Mouse (Mus musculus) liver, postnatal 0 days (tissue): ENCODE data around the gene Ttf1. TPM values are rescaled to one million over a fixed set of nuclear protein-coding genes. Genes with fewer than 3 reads are reported as not detected.

ENCODE experiments used
- ATAC-seq: fragments of 200-750 bp; cut with Nextera tagmentation; 2 replicates; pipeline ENCODE4 v1.8.0; 2017; ENCODE audit warnings: mild to moderate bottlenecking, moderate library complexity
- DNase-seq: peaks from one replicate; pipeline ENCODE4 v3.0.0-alpha.2; 2016
- H3K27ac ChIP-seq: fragments of 300-500 bp; sonication (generic); 2 replicates; pipeline ENCODE4 v1.5.1; 2014; ENCODE audit warnings: antibody characterized with exemption, moderate library complexity, mild to moderate bottlenecking, low read depth
- H3K27me3 ChIP-seq: fragments of 300-500 bp; sonication (generic); 2 replicates; pipeline ENCODE4 v1.6.1; 2014; ENCODE audit warnings: low read length, control low read depth, mixed read lengths; ENCODE audit not compliant: insufficient read depth
- H3K36me3 ChIP-seq: fragments of 300-500 bp; sonication (generic); replicated peaks from 2 replicates; pipeline ENCODE4 v1.6.1; 2014; ENCODE audit warnings: mild to moderate bottlenecking, control low read depth, low read length, moderate library complexity, mixed read lengths; ENCODE audit not compliant: insufficient read depth
- H3K4me1 ChIP-seq: fragments of 300-500 bp; sonication (generic); 2 replicates; pipeline ENCODE4 v1.6.1; 2014; ENCODE audit warnings: antibody characterized with exemption, mild to moderate bottlenecking, control low read depth; ENCODE audit not compliant: insufficient read depth
- H3K4me2 ChIP-seq: fragments of 300-500 bp; sonication (generic); 2 replicates; pipeline ENCODE4 v1.6.1; 2014; ENCODE audit warnings: low read depth, mild to moderate bottlenecking, low read length, moderate library complexity, mixed read lengths
- H3K4me3 ChIP-seq: fragments of 300-500 bp; sonication (generic); 2 replicates; pipeline ENCODE4 v1.5.1; 2014; ENCODE audit warnings: low read depth, low read length
- H3K9ac ChIP-seq: fragments of 300-500 bp; sonication (generic); replicated peaks from 2 replicates; pipeline ENCODE4 v1.6.1; 2014; ENCODE audit warnings: mild to moderate bottlenecking, moderate library complexity
- H3K9me3 ChIP-seq: fragments of 300-500 bp; sonication (generic); 2 replicates; pipeline ENCODE4 v1.6.1; 2016; ENCODE audit warnings: mild to moderate bottlenecking, control low read depth, low read length, mixed read lengths
- CTCF ChIP-seq: sonication (generic); IDR thresholded peaks from 2 replicates; pipeline ENCODE4 v1.5.1; 2016; ENCODE audit warnings: antibody characterized with exemption, low read depth
- EP300 ChIP-seq: IDR thresholded peaks from 2 replicates; pipeline ENCODE4 v1.6.1; 2016; ENCODE audit warnings: antibody characterized with exemption, low read depth, mild to moderate bottlenecking
- WGBS: fragments of 180-500 bp; shearing (Covaris S2); extraction: QIAGEN DNeasy Blood & Tissue Kit; methylation state at CpG from one replicate; pipeline ENCODE4 v1.1.7; 2014; ENCODE audit not compliant: insufficient replicate concordance; 5-methylcytosine and 5-hydroxymethylcytosine counted together
- polyA plus RNA-seq: library from polyadenylated mRNA; unstranded; fragments of >200 nt; fragmentation: Nextera tagmentation; extraction: Ambion mirVana; gene quantifications from 2 replicates; pipeline ENCODE4 v1.2.1, GENCODE M21; 2015

Gene Ttf1
- polyA plus RNA-seq, 1 experiment from 2014 or later, result 3.0 TPM

- no peak overlapping the region for H3K9ac ChIP-seq
- H3K27ac ChIP-seq, result no peak overlapping the region
- no peak for DNase-seq
- H3K4me1 ChIP-seq, result no peaks in the 10 kb centered on the region
- 42% methylated on average over 18 of the region's 18 CpGs for WGBS
- ATAC-seq, result no peak
- no peak overlapping the region for H3K4me3 ChIP-seq
- no peaks in the 10 kb centered on the region for H3K9me3 ChIP-seq
- TF ChIP-seq EP300 (no peak), CTCF (no peak)
- no peaks in the 10 kb centered on the region for H3K36me3 ChIP-seq
- no peak overlapping the region for H3K4me2 ChIP-seq
- H3K27me3 ChIP-seq, result no peaks in the 10 kb centered on the region; the same call in 1 of the 2 replicates
Observed at GRCm38 (mm10) chr2:29040594-29041476, 19.2 kb upstream of the Ttf1 start.

GRCm38 (mm10) chr2:29041477-29041768, 18.6 kb upstream of the Ttf1 start:
- ATAC-seq, result no peak
- TF ChIP-seq CTCF (no peak), EP300 (no peak)
- Histone ChIP-seq H3K4me1 (no peaks in the 10 kb centered on the region), H3K27ac (no peak overlapping the region), H3K9me3 (no peaks in the 10 kb centered on the region), H3K27me3 (no peaks in the 10 kb centered on the region; the same call in 1 of the 2 replicates), H3K9ac (no peak overlapping the region), H3K36me3 (no peaks in the 10 kb centered on the region), H3K4me2 (no peak overlapping the region), H3K4me3 (no peak overlapping the region)
- 43% methylated on average over 8 of the region's 8 CpGs for WGBS
- no peak for DNase-seq

DNA sequence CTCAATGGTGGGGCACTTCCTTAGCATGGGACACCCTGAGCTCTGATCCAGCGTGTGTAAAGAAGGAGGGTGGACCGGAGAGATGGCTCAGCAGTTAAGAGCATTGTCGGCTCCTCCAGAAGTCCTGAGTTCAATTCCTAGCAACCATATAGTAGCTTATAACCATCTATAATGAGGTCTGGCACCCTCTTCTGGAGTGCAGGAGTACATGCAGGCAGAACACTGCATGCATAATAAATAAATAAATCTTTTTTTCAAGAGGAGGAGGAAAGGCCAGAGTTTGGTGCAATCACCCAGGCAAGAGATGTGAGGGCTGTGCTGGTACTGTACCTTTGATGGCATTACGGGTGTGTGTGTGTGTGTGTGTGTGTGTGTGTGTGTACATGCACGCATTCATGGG, 17.9 kb upstream of the Ttf1 start:
- no peaks in the 10 kb centered on the region for H3K9me3 ChIP-seq
- H3K4me3 ChIP-seq, result no peak overlapping the region
- ATAC-seq (no peak), DNase-seq (no peak)
- H3K27ac ChIP-seq, result no peak overlapping the region
- no peaks in the 10 kb centered on the region; the same call in 1 of the 2 replicates for H3K27me3 ChIP-seq
- no peaks in the 10 kb centered on the region for H3K36me3 ChIP-seq
- no peak overlapping the region for H3K4me2 ChIP-seq
- 76% methylated on average over 5 of the region's 5 CpGs for WGBS
- no peak overlapping the region for H3K9ac ChIP-seq
- no peaks in the 10 kb centered on the region for H3K4me1 ChIP-seq
- TF ChIP-seq EP300, result no peak
- TF ChIP-seq CTCF, result peak; percentile 31

- H3K9ac ChIP-seq, result no peak overlapping the region
- DNase-seq, result no peak
- no peaks in the 10 kb centered on the region for H3K27me3 ChIP-seq
- WGBS, result 69% methylated on average over 16 of the region's 16 CpGs
- H3K36me3 ChIP-seq, result no peaks in the 10 kb centered on the region
- no peaks in the 10 kb centered on the region for H3K9me3 ChIP-seq
- no peak overlapping the region for H3K4me2 ChIP-seq
- peaks cover 3% of the 10 kb centered on the region; the same call in 1 of the 2 replicates for H3K4me1 ChIP-seq
- H3K4me3 ChIP-seq, result no peak overlapping the region
- ATAC-seq, result no peak
- no peak overlapping the region for H3K27ac ChIP-seq
- TF ChIP-seq CTCF (no peak), EP300 (no peak)
Observed at GRCm38 (mm10) chr2:29046151-29046550, 13.9 kb upstream of the Ttf1 start.

DNA sequence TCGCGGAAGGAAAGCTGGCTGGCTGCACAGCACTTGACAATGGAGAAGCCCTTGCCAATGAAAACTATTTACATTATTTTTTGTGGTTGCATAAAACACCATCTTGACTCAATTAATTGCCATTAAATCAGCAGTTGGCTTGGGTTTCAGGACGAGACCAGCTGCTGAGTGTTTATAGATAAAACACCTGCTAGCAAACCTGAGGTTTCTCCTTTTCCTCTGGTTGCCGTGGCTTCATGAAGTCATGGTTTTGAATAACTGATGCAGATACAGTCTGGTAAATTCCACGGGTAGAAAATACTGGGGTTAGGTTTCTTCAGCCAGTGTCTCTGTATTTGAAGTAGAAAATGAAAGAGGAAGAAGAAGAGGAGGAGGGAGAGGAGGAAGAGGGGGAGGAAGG, 8.1 kb upstream of the Ttf1 start:
- peaks cover 14% of the 10 kb centered on the region for H3K4me1 ChIP-seq
- H3K9ac ChIP-seq, result no peak overlapping the region
- H3K9me3 ChIP-seq, result no peaks in the 10 kb centered on the region
- H3K4me2 ChIP-seq, result no peak overlapping the region
- WGBS, result 51% methylated on average over 5 of the region's 5 CpGs
- ATAC-seq, result no peak
- no peak overlapping the region for H3K4me3 ChIP-seq
- no peak overlapping the region for H3K27ac ChIP-seq
- H3K27me3 ChIP-seq, result peaks cover 10% of the 10 kb centered on the region; the same call in 1 of the 2 replicates
- TF ChIP-seq EP300, result no peak
- no peak for TF ChIP-seq CTCF
- no peaks in the 10 kb centered on the region for H3K36me3 ChIP-seq
- no peak for DNase-seq

GRCm38 (mm10) chr2:29052943-29053454, 7.1 kb upstream of the Ttf1 start:
- no peak overlapping the region for H3K4me2 ChIP-seq
- peaks cover 10% of the 10 kb centered on the region; the same call in 1 of the 2 replicates for H3K27me3 ChIP-seq
- 23% methylated on average over 4 of the region's 4 CpGs for WGBS
- DNase-seq (peak; percentile 75), ATAC-seq (peak; percentile 50)
- H3K4me1 ChIP-seq, result peaks cover 14% of the 10 kb centered on the region
- TF ChIP-seq EP300 (no peak), CTCF (peak; percentile 84)
- no peak overlapping the region for H3K4me3 ChIP-seq
- no peaks in the 10 kb centered on the region for H3K36me3 ChIP-seq
- H3K27ac ChIP-seq, result no peak overlapping the region
- no peak overlapping the region for H3K9ac ChIP-seq
- no peaks in the 10 kb centered on the region for H3K9me3 ChIP-seq
